Mouse (Mus musculus) stomach, embryonic 16.5 days (tissue): ENCODE results near the gene Rps26. TPM values are rescaled to one million over a fixed set of nuclear protein-coding genes. Genes with fewer than 3 reads are reported as not detected.

Experiments used
- ATAC-seq: fragments of 200-750 bp; cut with Nextera tagmentation; 2 replicates; pipeline ENCODE4 v1.8.0; 2017; ENCODE audit warnings: moderate number of reproducible peaks, moderate TSS enrichment; ENCODE audit not compliant: insufficient read depth, low FRiP score
- H3K27ac ChIP-seq: fragments of 300-500 bp; sonication (generic); 2 replicates; pipeline ENCODE4 v1.5.1; 2014; ENCODE audit warnings: low read length
- H3K27me3 ChIP-seq: fragments of 300-500 bp; sonication (generic); 2 replicates; pipeline ENCODE4 v1.6.1; 2014; ENCODE audit warnings: low read length, control low read depth, mixed read lengths; ENCODE audit not compliant: control insufficient read depth, insufficient read depth
- H3K36me3 ChIP-seq: fragments of 300-500 bp; sonication (generic); 2 replicates; pipeline ENCODE4 v1.6.1; 2014; ENCODE audit warnings: low read length; ENCODE audit not compliant: control insufficient read depth, insufficient read depth
- H3K4me1 ChIP-seq: fragments of 300-500 bp; sonication (generic); 2 replicates; pipeline ENCODE4 v1.6.1; 2014; ENCODE audit warnings: low read length, control low read depth, mixed read lengths; ENCODE audit not compliant: control insufficient read depth, insufficient read depth
- H3K4me2 ChIP-seq: fragments of 300-500 bp; sonication (generic); 2 replicates; pipeline ENCODE4 v1.6.1; 2014; ENCODE audit warnings: low read depth, low read length, mixed read lengths
- H3K4me3 ChIP-seq: fragments of 300-500 bp; sonication (generic); replicated peaks from 2 replicates; pipeline ENCODE4 v1.5.1; 2014; ENCODE audit warnings: mild to moderate bottlenecking, low read length
- H3K9ac ChIP-seq: fragments of 300-500 bp; sonication (generic); 2 replicates; pipeline ENCODE4 v1.6.1; 2014; ENCODE audit warnings: low read length
- H3K9me3 ChIP-seq: fragments of 300-500 bp; sonication (generic); replicated peaks from 2 replicates; pipeline ENCODE4 v1.6.1; 2016; ENCODE audit warnings: low read length, control low read depth; ENCODE audit not compliant: control insufficient read depth
- WGBS: fragments of 180-500 bp; shearing (Covaris S2); extraction: QIAGEN DNeasy Blood & Tissue Kit; methylation state at CpG from one replicate; pipeline ENCODE4 v1.1.7; 2014; 5-methylcytosine and 5-hydroxymethylcytosine counted together
- polyA plus RNA-seq: library from polyadenylated mRNA; unstranded; fragments of >200 nt; fragmentation: Nextera tagmentation; extraction: Ambion mirVana; gene quantifications from 2 replicates; pipeline ENCODE4 v1.2.1, GENCODE M21; 2015

Rps26 gene
- polyA plus RNA-seq, 1 experiment from 2014 or later: 704 TPM

DNA sequence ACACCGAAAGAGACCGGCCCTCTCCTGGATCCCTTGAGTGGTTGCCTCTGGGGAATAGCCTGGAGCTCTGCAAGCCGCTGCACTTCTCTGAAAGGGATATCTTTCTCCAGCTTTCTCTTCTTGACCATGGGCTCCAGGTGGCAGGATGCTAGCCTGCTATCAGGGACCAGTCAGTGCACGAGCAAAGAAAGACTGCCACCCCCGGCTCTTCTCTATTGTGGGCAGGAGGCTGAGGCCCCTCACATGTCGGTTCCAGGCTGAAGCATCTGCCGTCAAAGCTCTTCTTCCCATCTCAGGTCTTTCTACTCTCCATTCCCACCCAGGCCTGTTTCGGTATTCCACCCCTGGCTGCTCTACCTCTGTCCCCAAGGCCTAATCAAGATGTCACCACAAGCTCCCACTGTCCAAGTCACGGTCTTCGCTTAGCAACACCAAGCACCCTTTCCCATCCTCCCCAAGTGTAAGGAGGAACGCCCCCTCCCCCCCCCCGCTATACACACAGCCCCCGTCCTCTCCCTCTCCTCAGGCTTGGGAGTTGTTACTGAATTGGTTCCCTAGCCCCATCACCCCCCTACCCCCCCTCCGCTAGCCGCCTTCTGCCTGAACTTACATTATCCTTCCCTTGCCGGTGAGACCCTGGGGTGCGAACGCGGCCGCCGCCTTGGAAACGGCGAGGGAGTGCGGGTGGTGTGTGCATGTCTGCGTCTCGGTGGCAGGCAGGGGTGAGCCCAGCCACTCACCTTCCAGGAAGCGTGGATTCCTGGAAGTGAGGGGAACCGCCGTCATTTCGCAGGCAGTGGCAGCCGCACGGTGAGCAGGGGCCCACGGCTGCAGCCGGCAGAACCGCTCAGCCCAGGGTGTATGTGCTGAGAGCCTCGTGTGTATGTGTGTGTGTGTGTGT, 18.8 kb upstream of the Rps26 start, which contains the start of gene Ikzf4:
Gene Ikzf4, minus strand, starts transcription at position 881 of the 901 bp plus-strand sequence.
- peak within 1 kb of the TSS; percentile 70 for H3K27ac ChIP-seq
- peak within 1 kb of the TSS; percentile 71 for H3K9ac ChIP-seq
- 6% methylated on average over 36 of the region's 36 CpGs for WGBS
- peak within 1 kb of the TSS; percentile 58 for H3K4me3 ChIP-seq
- no peaks in the 10 kb centered on the region for H3K9me3 ChIP-seq
- peak within 1 kb of the TSS; percentile 74 for H3K4me2 ChIP-seq
- H3K27me3 ChIP-seq: no peaks in the 10 kb centered on the region
- peaks cover 7% of the 10 kb centered on the region; the same call in 1 of the 2 replicates for H3K4me1 ChIP-seq
- ATAC-seq: peak; percentile 71; the same call in 1 of the 2 replicates
- H3K36me3 ChIP-seq: no peaks in the 10 kb centered on the region

DNA sequence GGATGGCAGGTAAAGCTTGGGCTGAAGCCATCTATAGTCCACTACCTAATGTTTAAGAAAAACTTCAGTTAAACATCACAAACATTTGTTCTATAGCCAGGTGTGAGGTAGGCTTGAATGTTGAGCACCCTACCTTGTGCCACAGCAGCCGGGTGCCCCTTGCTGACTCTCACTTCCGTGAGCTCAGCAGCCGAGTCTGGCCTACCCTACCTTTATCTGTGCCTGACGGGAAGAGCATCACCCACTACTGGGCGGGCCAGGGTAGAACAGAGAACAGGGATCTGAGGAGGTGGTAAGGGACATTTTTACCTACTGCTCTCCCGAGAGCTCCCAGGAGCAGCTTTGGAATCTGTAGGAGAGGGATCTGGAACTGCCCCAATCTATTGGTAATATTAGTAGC, 16.2 kb upstream of the Rps26 start:
- WGBS: 87% methylated on average over 6 of the region's 6 CpGs
- no peaks in the 10 kb centered on the region for H3K9me3 ChIP-seq

DNA sequence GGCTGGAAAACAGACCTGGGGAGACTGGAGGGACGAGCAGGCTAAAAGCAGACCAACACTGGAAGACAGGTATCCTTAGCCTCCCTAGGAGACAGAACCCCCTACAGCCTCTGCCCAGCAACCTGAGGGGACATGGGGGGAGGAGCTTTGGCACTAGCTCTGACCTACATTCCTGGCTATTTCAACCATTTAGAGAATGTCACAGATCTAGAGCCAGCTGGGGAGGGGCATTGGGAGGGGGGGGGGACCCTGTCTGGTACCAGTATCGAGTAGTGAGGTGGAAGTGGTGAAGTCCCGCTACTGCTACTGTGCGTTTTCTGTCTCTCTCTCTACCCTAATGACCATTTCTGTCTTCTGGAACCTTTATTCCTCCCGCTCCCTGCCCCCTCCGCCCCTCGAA, 15.3 kb upstream of the Rps26 start:
- Histone ChIP-seq H3K4me2 (no peak overlapping the region), H3K9ac (no peak overlapping the region), H3K27me3 (no peaks in the 10 kb centered on the region), H3K27ac (no peak overlapping the region), H3K4me3 (no peak overlapping the region), H3K9me3 (no peaks in the 10 kb centered on the region), H3K4me1 (peaks cover 7% of the 10 kb centered on the region; the same call in 1 of the 2 replicates), H3K36me3 (no peaks in the 10 kb centered on the region)
- ATAC-seq: no peak
- WGBS: 68% methylated on average over 7 of the region's 7 CpGs

More for the DNA sequence above, 16.2 kb upstream of the Rps26 start:
- no peak for ATAC-seq
- Histone ChIP-seq H3K4me1 (peaks cover 7% of the 10 kb centered on the region; the same call in 1 of the 2 replicates), H3K9ac (no peak overlapping the region), H3K36me3 (no peaks in the 10 kb centered on the region), H3K4me3 (no peak overlapping the region), H3K27me3 (no peaks in the 10 kb centered on the region), H3K4me2 (no peak overlapping the region), H3K27ac (no peak overlapping the region)

DNA sequence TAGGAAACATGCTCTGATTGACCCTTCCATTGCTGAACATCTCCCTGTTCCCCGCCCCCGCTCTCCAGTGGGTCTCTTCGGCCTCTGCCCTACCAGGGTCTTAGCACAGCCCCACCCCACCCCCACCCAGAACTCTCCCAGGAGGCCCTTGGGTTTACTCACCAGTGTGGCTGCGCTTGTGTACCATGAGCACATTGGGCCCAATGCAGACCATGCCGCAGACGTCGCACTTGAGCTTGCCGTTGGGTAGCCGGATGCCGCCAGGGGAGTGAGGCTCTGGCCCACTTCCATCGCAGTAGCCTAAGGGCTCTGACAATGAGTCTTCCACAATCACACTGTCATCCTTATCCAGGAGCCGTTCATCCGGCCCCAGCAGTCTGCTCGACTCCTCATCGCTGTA, 14.3 kb upstream of the Rps26 start:
- Histone ChIP-seq H3K4me1 (no peaks in the 10 kb centered on the region), H3K4me3 (no peak overlapping the region), H3K27ac (no peak overlapping the region), H3K27me3 (no peaks in the 10 kb centered on the region), H3K4me2 (no peak overlapping the region), H3K9ac (no peak overlapping the region), H3K36me3 (no peaks in the 10 kb centered on the region), H3K9me3 (no peaks in the 10 kb centered on the region)
- 92% methylated on average over 15 of the region's 15 CpGs for WGBS
- ATAC-seq: no peak

DNA sequence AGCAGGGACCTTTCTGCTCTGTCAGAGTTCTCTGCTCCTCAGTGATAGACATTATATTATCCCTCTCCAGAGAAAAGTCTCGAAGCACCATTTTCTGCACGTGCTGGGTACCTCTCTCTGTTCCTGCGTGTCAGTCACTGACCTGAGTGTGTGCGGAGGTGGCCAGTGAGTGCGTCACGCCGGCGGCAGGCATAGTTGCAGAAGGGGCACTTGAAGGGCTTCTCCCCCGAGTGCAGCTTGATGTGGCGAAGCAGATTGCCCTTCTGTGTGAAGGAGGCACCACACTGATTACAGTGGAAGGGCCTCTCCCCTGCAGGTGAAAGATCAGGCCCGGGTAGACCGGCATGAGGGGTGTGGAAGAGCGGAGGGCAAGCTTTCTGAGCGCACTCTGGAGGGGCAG, 13.5 kb upstream of the Rps26 start:
- H3K9ac ChIP-seq: no peak overlapping the region
- no peaks in the 10 kb centered on the region for H3K36me3 ChIP-seq
- no peaks in the 10 kb centered on the region for H3K9me3 ChIP-seq
- H3K27me3 ChIP-seq: no peaks in the 10 kb centered on the region
- H3K27ac ChIP-seq: no peak overlapping the region
- no peak for ATAC-seq
- H3K4me1 ChIP-seq: no peaks in the 10 kb centered on the region
- no peak overlapping the region for H3K4me2 ChIP-seq
- H3K4me3 ChIP-seq: no peak overlapping the region
- 86% methylated on average over 14 of the region's 14 CpGs for WGBS

DNA sequence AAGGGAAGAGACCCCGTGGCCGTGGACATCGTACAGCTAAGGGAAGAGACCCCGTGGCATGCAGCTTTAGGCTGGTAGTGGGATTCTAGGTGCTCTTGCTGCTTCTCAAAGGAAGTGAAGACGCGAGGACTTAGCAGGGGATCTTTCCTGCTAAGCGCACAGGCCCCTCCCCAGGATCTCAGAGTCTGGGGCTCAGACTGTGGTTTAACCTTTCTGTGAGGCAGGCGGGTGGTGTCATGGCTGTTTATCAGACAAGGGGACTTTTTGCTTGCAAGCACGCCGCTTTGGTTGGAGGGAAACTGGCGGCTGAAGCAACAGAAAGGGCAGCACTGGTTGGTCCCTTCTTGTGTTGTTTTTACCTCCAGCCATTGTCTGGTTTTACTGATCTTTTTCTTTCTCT, 10.5 kb upstream of the Rps26 start:
- 22% methylated on average over 11 of the region's 11 CpGs for WGBS
- Histone ChIP-seq H3K36me3 (no peaks in the 10 kb centered on the region), H3K27me3 (no peaks in the 10 kb centered on the region), H3K4me3 (no peak overlapping the region), H3K4me2 (no peak overlapping the region), H3K4me1 (no peaks in the 10 kb centered on the region), H3K27ac (no peak overlapping the region), H3K9me3 (no peaks in the 10 kb centered on the region), H3K9ac (no peak overlapping the region; the same call in 1 of the 2 replicates)
- ATAC-seq: no peak

DNA sequence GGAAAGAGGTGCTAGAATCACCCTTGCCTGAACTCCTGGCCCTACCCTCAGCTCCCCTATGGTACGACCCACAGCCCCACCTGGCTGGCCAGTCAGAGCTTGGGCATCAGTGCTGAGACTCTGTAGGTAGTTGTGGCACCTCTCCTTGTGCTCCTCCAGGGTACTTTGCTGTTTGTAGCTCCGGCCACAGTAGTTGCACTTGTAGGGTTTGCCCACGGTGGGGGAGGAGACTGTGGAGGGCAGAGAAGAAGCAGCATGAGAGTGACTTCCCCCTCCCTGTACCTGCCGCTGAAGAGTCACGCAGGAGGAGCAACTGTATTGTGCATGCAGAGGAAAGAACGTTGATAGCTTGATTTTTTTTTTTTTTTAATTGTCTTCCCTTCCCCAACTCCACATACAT, 10.0 kb upstream of the Rps26 start:
- H3K36me3 ChIP-seq: no peaks in the 10 kb centered on the region
- no peaks in the 10 kb centered on the region for H3K4me1 ChIP-seq
- no peaks in the 10 kb centered on the region for H3K9me3 ChIP-seq
- no peak overlapping the region for H3K4me3 ChIP-seq
- no peaks in the 10 kb centered on the region for H3K27me3 ChIP-seq
- H3K27ac ChIP-seq: no peak overlapping the region
- WGBS: 55% methylated on average over 6 of the region's 6 CpGs
- H3K9ac ChIP-seq: no peak overlapping the region
- no peak overlapping the region for H3K4me2 ChIP-seq
- no peak for ATAC-seq

DNA sequence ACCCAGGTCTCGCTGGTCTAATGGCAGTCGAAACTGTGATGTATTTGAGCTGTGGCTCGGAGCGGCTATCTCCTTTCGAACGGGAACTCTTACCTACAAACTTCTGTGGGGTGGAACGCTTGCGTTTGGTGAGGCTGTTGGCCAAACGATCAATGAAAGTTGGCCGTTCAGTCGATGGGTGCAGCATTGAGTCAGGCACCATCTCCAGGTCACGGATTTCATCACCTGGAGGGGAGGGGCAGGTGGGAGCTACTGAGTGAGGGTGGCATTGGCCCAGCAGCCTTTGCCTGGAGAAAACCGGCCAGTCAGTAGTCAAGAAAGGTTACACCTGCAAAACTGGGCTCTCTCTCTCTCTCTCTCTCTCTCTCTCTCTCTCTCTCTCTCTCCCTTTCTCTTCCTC, 9.2 kb upstream of the Rps26 start:
- no peaks in the 10 kb centered on the region for H3K36me3 ChIP-seq
- H3K9me3 ChIP-seq: no peaks in the 10 kb centered on the region
- ATAC-seq: no peak
- H3K27me3 ChIP-seq: no peaks in the 10 kb centered on the region
- 91% methylated on average over 13 of the region's 13 CpGs for WGBS
- no peak overlapping the region for H3K27ac ChIP-seq
- no peak overlapping the region for H3K9ac ChIP-seq
- no peaks in the 10 kb centered on the region for H3K4me1 ChIP-seq
- no peak overlapping the region for H3K4me3 ChIP-seq
- no peak overlapping the region for H3K4me2 ChIP-seq

DNA sequence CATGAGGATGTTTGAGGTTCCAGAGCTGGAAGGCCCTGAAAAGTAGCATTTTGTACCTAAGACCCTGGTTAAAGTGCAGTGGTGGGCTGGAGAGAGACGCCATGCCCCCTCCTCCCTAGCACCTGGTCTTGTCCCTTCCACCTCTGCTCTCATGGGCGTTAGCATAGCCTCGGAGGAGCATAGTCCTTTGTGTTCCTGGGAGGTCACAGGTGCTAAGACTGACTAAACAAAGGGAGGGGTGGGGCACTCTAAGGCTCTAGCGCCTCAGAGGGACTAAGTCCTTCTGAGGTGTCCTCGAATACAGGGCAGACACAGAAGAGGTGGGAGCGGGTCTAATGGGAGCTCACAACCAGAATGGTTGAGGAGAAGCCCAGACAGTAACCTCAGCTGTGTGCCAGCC, 5.0 kb upstream of the Rps26 start:
- Histone ChIP-seq H3K9ac (no peak overlapping the region), H3K9me3 (no peaks in the 10 kb centered on the region), H3K27ac (no peak overlapping the region), H3K36me3 (no peaks in the 10 kb centered on the region), H3K4me2 (no peak overlapping the region), H3K4me1 (no peaks in the 10 kb centered on the region), H3K4me3 (no peak overlapping the region), H3K27me3 (no peaks in the 10 kb centered on the region)
- 20% methylated on average over 6 of the region's 6 CpGs for WGBS
- no peak for ATAC-seq
